ENCODE assay signal across 8 mouse cellular contexts in genomic region chr10:61714771-61715461, GRCm38 (mm10). TPM values are rescaled to one million over a fixed set of nuclear protein-coding genes. Genes with fewer than 3 reads are reported as not detected.
DNase-seq lines count a peak whose midpoint lies in the region; ATAC-seq and TF ChIP-seq lines count a peak whose summit lies in the region.

Aifm2 (plus strand) TSS chr10:61715263.

- no peak within 1 kb of the TSS for H3K27ac ChIP-seq in cortical plate, adult 2 months (ENCODE audit: insufficient read depth, low read length)
- H3K27ac ChIP-seq in intestine, postnatal 0 days (ENCODE audit: low read depth, low read length): peak within 1 kb of the TSS; percentile 46
- no peak within 1 kb of the TSS for H3K27ac ChIP-seq in lung, embryonic 14.5 days (ENCODE audit: low read depth)
- H3K27ac ChIP-seq in olfactory bulb, adult 2 months (ENCODE audit: insufficient read depth, low read depth, low read length): no peak within 1 kb of the TSS

- no peaks in the 10 kb centered on the region for H3K36me3 ChIP-seq in intestine, postnatal 0 days (ENCODE audit: control insufficient read depth, insufficient read depth)
- no peaks in the 10 kb centered on the region for H3K36me3 ChIP-seq in lung, embryonic 14.5 days (ENCODE audit: insufficient read depth)

- H3K4me2 ChIP-seq in intestine, postnatal 0 days (replicated peaks; ENCODE audit: low read depth): peak within 1 kb of the TSS; percentile 88
- peak within 1 kb of the TSS; percentile 76 for H3K4me2 ChIP-seq in lung, embryonic 14.5 days

- no peaks in the 10 kb centered on the region for H3K9me3 ChIP-seq in intestine, postnatal 0 days (ENCODE audit: control insufficient read depth)
- no peaks in the 10 kb centered on the region for H3K9me3 ChIP-seq in lung, embryonic 14.5 days (ENCODE audit: low read depth, low read length)

- H3K4me3 ChIP-seq in cortical plate, adult 2 months (ENCODE audit: insufficient read depth, low read length): peak within 1 kb of the TSS; percentile 52
- H3K4me3 ChIP-seq in intestine, postnatal 0 days (ENCODE audit: low read depth, low read length): peak within 1 kb of the TSS; percentile 68
- peak within 1 kb of the TSS; percentile 50 for H3K4me3 ChIP-seq in lung, embryonic 14.5 days (ENCODE audit: low read depth, low read length)
- H3K4me3 ChIP-seq in olfactory bulb, adult 2 months (ENCODE audit: insufficient read depth, low read depth, low read length): peak within 1 kb of the TSS; percentile 70

- no peak for TF ChIP-seq CTCF in cortical plate, adult 2 months (IDR thresholded peaks at IDR 0.05; ENCODE audit: extremely low read depth, insufficient read depth, low read length)
- TF ChIP-seq CTCF in intestine, postnatal 0 days (IDR thresholded peaks at IDR 0.05; ENCODE audit: low read depth): no peak
- no peak for TF ChIP-seq CTCF in lung, embryonic 14.5 days (IDR thresholded peaks at IDR 0.05; ENCODE audit: low read depth)
- no peak for TF ChIP-seq CTCF in olfactory bulb, adult 2 months (IDR thresholded peaks at IDR 0.05; ENCODE audit: insufficient read depth, low read depth, low read length)

- no peak for TF ChIP-seq POLR2A in cortical plate, adult 2 months (IDR thresholded peaks at IDR 0.05; ENCODE audit: extremely low read depth, insufficient read depth, low read length)
- TF ChIP-seq POLR2A in olfactory bulb, adult 2 months (IDR thresholded peaks at IDR 0.05; ENCODE audit: insufficient read depth, low read depth, low read length): no peak

- peak within 1 kb of the TSS; percentile 60 for H3K9ac ChIP-seq in intestine, postnatal 0 days (ENCODE audit: low read depth, low read length)
- H3K9ac ChIP-seq in lung, embryonic 14.5 days: peak within 1 kb of the TSS; percentile 50

- H3K27me3 ChIP-seq in intestine, postnatal 0 days (replicated peaks; ENCODE audit: control insufficient read depth, insufficient read depth, low read length): no peaks in the 10 kb centered on the region
- H3K27me3 ChIP-seq in lung, embryonic 14.5 days (ENCODE audit: insufficient read depth, low read length): no peaks in the 10 kb centered on the region

- peak; percentile 29 for DNase-seq in right cerebral cortex, adult 18-20 months
- no peak for DNase-seq in right cerebral cortex, postnatal 10 days (ENCODE audit: low spot score in 2 of 2)
- DNase-seq in gonadal fat pad, adult 2 months (ENCODE audit: low read depth): no peak
- peak; percentile 87 for DNase-seq in lung, embryonic 14.5 days
- peak; percentile 66 to 78 for DNase-seq in urinary bladder, postnatal 4 days (ENCODE audit: low spot score in 2 of 2)

- ATAC-seq in intestine, postnatal 0 days: peak; percentile 95
- peak; percentile 93 for ATAC-seq in lung, embryonic 14.5 days (ENCODE audit: insufficient read depth)

- 8% methylated on average over 33 of the region's 36 CpGs for WGBS in intestine, postnatal 0 days
- WGBS in lung, embryonic 14.5 days: 12% methylated on average over 30 of the region's 36 CpGs
- 13% methylated on average over 35 of the region's 36 CpGs for WGBS in olfactory bulb, adult 2 months

- no peaks in the 10 kb centered on the region for H3K4me1 ChIP-seq in cortical plate, adult 2 months (ENCODE audit: control insufficient read depth, insufficient read depth, low read length)
- peaks cover 6% of the 10 kb centered on the region; the same call in 1 of the 2 replicates for H3K4me1 ChIP-seq in intestine, postnatal 0 days (replicated peaks; ENCODE audit: control insufficient read depth, insufficient read depth, low read length)
- H3K4me1 ChIP-seq in lung, embryonic 14.5 days (ENCODE audit: insufficient read depth): 0 out of 2 replicates have a peak, but pooled peaks cover 3% of the 10 kb centered on the region
- peaks cover 8% of the 10 kb centered on the region for H3K4me1 ChIP-seq in olfactory bulb, adult 2 months (ENCODE audit: control insufficient read depth, insufficient read depth, low read length)

RNA-seq across cellular contexts. Expression of gene Aifm2, which starts in this region (rescaled TPM):
- polyA plus RNA-seq in cortical plate, adult 2 months (2012; rRNA removed): 8.7 and 10.6 TPM in 2 replicates
- 83.5 and 140 TPM in 2 replicates for polyA plus RNA-seq in gonadal fat pad, adult 2 months (2012; rRNA removed)
- 14.7 and 16.9 TPM in 2 replicates for polyA plus RNA-seq in intestine, postnatal 0 days (2015; fragmentation: Nextera tagmentation; extraction: Ambion mirVana)
- polyA plus RNA-seq in lung, embryonic 14.5 days (2014; fragmentation: Nextera tagmentation; extraction: Ambion mirVana): 11.5 and 12.1 TPM in 2 replicates
- polyA plus RNA-seq in olfactory bulb, adult 2 months (2012; ENCODE audit: insufficient read depth, insufficient read length, low replicate concordance, missing spikeins): not detected in 2 replicates

Comparison
In these comparisons a context has a peak if more than half of its experiments do, and no peak if none do; other contexts are left out.
1. DNase-seq: peak in right cerebral cortex, adult 18-20 months (single experiment), lung, embryonic 14.5 days (single experiment) and urinary bladder, postnatal 4 days (2 of 2); none in right cerebral cortex, postnatal 10 days (0 of 2) and gonadal fat pad, adult 2 months (single experiment).
2. Peak in every context shown above with its lines, with median percentiles within 50 percentile points of each other: H3K4me3 ChIP-seq.